Mouse (Mus musculus) natural killer cell, adult 2 months (primary cell): ENCODE results near the gene Ei24.
A peak's percentile ranks its signal among the peaks of the same experiment; 100 is the strongest.

Experiments used
- DNase-seq, 2 experiments: peaks; one replicate each; pipeline ENCODE4 v3.0.0; 2022; ENCODE audit warnings: low spot score in 2 of 2

Ei24 gene

GRCm38 (mm10) chr9:36792191-36792590 is 5.0 kb downstream of the Ei24 start:
- DNase-seq = no peak

- DNase-seq = no peak
These were observed 13.3 kb downstream of the Ei24 start for GRCm38 (mm10) chr9:36783921-36784320.

DNA sequence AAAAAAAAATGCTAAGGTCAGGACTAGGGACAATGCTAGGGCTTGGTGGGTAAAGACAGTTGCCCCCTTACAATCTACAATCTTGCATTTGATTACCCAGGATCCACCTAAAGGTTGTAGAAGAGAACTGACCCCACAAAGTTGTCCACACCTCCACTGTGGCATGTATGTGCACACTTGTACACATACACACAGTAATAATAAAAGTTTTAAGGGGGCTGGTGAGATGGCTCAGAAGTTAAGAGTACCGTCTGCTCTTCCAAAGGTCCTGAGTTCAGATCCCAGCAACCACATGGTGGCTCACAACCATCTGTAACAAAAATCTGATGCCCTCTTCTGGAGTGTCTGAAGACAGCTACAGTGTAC is 28.2 kb downstream of the Ei24 start:
- DNase-seq = peak; percentile 2 to 3

GRCm38 (mm10) chr9:36768156-36769047 is 28.8 kb downstream of the Ei24 start:
- DNase-seq = no peak

- peak; percentile 98 for DNase-seq
These were observed 29.7 kb downstream of the Ei24 start, which contains the start of gene Stt3a for GRCm38 (mm10) chr9:36767203-36768143. TSS of gene Stt3a (minus strand) at chr9:36767679.

GRCm38 (mm10) chr9:36764378-36764777 is 32.8 kb downstream of the Ei24 start:
- no peak for DNase-seq
